Mouse (Mus musculus) megakaryocyte progenitor cell, adult 5-6 weeks (primary cell): ENCODE measurements at regions not wholly inside any gene's neighbourhood (a gene's known extent, or its start where the extent isn't known, plus 50 kb on each side); places are given as distances from the start of the nearest gene placed in this dataset.

Experiments used
- ATAC-seq: replicated peaks from 2 replicates; pipeline ENCODE4 v1.8.0; 2016; ENCODE audit warnings: mild to moderate bottlenecking, moderate TSS enrichment, inconsistent platforms; ENCODE audit not compliant: poor library complexity

DNA sequence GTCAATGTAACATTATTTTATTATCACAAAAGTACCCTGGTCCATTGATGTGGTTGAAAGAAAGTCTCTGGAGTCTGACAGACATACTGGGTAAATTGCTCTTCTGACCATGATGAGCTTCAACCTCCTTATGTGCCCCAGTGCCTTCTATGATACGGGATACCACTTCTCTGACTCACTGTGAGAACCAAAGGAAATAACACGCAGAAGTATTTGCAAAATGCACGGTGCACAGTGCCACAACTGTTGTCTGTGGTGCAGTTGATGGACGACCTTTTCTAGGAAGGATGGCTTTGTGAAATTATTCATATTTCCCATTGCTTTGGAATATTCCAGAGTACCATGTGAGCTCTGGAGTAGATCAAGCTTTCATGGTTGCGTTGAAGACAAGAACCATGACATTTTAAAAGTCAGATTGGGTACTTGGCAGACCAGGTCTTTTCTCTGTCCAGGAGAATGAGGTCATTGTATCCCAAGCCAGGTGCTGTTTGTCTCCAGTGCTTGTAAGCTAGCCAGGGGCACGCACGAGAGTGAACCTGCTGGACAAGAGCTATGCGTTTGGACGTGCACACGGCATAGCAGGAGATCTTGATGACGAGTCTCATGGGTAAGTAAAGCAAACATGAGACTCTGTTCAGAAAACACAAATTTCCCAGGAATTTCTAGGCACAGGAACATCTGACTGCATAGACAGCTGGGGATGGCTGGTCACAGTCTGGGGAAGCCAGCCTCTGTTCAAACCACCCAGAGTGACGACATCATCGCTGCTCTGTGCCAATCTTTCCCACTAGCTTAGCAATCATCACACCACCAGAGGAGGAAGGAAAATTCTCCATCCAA is 74.0 kb upstream of the 1700024P04Rik start:
- peak; percentile 88 for ATAC-seq

DNA sequence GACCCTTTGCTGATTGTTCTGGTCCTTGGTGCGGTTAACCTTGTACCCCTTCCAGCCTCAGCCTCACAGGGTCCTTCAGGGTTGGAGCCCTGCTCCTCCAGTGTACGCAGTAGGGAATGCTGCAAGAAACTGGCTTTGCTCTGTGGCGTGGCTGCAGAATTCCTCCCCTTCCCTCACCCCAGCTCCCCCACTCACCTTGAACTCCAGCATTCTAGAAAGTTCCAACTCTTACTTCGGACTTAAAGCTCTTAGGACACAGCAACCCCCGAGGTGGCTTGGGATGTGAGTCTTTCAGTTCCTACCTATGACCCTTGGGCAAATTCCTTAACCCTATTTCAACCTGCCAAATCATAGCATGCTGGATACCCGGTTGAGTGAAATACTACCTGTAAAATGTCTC is 73.3 kb upstream of the 1700024P04Rik start:
- ATAC-seq: no peak

DNA sequence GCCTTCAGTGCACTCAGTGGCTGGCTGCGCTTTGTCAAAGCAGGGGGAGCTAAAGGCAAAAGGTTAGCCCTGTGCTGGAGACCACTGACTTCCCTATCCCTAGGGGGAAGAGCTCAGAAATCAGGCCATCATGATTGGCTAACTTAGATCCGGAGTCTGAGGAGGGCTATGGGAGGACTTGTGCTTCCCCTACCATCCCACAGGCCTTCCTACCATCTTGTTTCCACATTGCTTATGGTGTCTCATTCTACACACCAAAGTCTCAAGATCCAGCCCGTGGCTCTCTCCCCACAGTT is 72.9 kb upstream of the 1700024P04Rik start:
- peak; percentile 88 for ATAC-seq

DNA sequence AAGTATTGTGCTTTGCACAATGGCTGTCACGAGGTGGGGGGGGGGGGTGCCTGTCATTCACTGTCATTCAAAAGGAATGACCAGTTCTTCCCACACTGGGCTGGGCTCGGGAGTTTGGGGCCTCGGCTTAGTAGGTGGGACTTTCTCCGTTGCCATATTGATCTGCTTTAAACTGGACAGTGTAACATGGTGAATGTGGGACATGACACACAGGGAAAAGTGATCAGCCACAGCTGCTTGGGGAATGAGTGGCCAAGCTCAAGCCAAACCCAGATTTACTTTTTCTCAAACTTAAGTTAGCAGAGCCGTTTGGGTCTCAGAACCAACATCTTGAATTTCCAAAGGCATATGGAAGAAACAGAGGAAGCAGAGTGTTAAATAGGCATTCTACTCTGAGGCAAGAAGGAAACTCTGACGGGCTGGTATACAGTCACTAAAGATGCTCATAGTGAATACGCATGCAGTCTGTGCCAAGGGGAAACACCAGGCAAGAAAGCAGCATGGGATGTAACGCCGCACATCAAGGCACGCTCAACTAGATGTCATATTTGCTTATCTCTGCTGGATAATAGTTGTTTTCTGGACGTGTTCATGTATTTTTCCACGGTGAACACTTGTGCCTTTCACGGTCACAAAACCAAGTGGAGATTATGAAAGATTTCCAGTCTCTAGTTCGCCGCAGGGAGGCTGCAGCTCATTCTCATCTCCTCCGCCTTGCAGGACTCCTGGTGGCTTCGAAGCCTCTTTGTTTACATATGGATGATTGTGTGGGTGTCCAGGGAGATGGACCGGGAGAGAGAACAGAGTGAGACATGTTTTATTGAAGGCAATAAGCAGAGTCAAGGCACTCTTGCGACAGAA is 72.3 kb upstream of the 1700024P04Rik start:
- no peak for ATAC-seq

DNA sequence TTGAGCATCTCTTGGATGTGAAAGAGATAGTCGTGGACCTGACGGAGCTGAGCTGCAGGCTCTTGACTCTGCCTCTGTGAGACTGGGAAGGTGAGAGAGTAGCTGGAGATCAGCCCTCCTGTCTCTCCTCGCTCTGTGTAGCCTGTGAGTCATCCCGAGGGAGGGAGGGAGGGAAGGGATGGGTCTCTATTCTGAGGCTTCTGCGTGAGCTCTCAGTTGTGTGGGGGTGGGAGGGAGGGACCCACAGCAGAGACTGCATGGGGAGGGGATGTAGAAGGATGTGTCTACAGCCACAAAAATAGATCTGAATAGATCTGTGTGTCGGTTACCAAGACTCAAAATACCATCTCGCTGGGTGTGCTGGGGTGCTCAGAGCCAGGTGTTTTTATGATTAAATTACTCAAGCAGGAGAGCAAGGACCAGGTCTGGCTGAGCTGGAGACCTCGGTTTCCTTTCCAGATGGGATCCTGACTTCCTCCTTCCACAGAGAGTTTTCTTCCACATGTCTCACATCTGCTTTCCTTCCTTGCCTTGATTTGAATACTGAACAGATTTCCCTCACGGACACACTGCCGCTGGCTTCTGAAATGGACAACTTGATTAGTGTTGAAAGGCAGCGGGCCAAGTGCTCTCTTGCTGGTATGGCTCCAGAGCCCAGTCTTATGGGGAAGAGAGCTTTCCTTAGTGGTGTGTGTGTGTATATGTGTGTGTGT is 71.4 kb upstream of the 1700024P04Rik start:
- ATAC-seq: no peak

DNA sequence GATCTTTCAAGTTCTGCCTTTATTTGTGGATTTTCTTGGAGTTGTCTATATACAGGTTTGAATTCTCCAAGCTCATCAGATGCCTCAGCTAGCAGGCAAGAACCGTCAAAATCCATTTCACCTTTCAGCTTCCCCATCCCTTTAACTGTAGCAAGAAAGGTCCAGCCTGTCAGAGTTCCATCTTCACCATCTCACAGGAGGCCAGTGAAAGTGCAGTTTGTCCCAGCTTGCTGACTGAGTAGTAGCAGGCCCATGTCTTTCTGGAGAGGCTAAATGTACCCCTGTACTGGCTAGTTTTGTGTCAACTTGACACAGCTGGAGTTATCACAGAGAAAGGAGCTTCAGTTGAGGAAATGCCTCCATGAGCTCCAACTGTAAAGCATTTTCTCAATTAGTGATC is 67.7 kb upstream of the 1700024P04Rik start:
- no peak for ATAC-seq

DNA sequence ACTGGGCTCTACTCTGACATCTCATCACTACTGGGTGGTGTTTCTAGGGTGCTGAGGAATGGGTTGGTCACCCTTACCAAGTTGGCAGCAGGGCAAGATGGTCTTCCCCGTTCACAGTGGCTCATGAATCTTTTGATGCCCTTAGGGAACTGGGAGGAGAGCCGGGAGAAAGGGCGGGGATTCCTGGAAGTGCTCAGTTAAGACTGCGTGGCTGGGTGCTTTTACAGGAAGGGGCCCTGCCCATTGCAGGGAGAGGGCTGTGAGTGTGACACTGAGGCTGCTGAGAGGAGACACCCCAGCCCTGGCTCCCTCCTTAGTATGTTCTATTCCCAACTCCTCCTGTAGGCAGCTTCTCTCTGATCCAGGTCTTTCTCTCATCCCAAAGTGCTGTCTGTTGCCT is 65.3 kb upstream of the 1700024P04Rik start:
- ATAC-seq: no peak

DNA sequence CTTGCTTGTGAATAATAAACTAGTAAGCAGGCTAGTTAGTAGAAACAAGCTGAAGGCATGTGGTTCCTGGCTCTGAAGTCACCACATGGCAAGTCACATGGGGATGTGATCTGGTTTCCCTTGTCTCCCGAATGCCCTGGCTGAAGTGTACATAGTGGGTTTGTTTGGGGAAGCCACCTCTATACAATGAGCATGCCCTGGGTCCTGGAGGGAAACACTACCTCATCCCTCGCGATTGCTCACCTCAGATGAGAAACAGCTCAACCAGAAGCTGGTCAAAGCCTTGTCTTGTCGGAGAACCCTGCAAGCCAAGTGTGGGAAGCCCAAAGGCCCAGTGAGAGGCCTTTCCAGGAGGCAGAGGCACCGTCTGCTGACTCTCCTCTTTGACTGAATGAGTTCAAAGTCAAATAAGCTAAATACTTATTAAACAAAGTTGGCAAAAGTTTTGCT is 64.3 kb upstream of the 1700024P04Rik start:
- ATAC-seq: no peak

DNA sequence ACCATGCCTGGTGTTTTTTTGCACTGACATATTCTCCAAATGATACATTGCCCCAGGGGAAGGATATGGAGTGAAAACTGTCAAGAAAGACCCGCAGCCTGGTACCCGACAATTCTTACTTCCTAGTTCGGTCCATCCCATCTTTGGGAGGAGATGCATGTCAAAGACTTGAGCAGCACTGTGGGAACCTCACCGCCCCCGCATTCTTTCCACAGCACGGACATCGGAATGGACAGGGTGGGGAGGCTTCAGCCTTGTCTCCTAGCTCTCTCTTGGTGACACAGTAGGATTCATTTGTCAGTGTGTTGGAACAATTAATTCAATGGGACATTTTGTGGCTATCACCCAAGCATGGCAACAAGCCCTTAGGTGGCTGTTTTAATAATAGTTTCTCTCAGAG is 62.9 kb upstream of the 1700024P04Rik start:
- ATAC-seq: no peak

DNA sequence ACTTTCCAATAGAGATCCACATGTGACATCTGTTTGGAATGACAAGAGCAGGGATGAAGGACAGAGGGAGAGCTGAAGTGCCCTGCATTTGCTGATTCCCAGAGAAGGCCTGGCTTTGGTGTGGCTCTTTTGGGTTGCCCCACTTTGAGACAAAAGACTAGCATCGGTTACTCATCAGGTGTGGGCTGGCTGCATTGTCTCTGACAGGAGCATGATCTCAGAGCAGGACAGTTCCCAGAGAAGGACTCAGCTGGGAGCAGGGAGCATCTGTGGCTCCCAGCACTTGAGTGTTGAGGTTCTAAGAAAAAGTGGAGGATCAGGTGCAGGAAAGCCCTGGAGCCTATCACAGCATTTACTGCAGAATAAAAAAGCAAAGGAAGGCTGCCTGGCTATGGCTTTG is 62.4 kb upstream of the 1700024P04Rik start:
- no peak for ATAC-seq

DNA sequence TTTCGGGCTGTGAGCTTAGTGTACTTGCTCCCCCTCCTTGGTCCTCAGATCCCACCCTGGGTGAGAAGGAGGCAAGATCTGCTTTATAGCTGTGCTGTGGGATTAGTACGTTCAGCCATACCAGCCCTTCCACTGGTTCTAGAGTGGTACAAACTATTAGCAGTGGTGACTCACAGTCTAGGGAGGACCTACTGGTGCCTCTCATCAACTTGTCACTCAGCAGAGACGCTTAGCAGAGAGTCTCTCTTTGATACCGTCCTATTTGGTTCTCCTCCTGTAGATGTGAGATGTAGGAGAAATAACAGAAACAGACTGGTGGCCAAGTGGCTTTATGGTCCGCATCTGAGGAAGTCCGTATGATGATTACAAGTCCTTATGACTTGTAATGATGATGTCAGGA is 57.7 kb upstream of the 1700024P04Rik start:
- ATAC-seq: no peak

DNA sequence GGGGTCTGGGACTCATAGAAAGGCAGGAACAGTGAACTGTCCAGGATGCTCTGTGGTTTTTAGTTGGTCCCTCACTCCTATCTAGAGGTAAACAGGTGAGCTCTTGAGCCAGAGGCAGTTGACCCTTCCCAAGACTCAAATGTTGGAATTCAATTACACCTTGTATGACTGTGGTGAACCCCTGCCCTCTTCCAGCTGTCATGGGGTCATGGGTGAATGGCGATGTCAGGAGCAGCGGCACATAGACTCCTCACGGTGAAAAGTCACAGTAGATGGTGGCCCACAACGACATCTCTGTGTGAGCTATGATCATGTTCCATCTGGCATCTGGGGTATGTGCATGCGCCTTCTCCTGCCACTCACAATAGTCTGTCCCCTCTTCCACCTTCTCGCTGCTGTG is 56.9 kb upstream of the 1700024P04Rik start:
- ATAC-seq: no peak

DNA sequence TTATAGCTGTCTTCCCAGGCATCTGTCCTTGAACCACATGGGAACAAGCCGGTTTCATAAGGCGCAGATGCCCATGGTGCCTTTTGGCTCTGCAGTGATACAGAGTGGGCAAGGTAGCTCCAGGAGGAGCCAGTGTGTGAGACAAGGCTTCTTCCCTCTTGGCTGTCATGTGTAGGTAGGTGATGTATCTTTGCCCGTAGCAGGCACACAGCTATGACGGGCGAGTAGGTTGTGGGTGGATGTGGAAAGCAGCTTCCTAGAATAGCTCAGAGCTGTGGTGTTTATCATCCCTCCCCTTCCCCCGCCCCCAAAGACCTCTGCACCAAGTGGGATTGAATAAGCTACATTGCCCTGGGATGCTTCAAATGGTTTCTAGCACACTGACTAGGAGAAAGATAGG is 56.5 kb upstream of the 1700024P04Rik start:
- no peak for ATAC-seq

DNA sequence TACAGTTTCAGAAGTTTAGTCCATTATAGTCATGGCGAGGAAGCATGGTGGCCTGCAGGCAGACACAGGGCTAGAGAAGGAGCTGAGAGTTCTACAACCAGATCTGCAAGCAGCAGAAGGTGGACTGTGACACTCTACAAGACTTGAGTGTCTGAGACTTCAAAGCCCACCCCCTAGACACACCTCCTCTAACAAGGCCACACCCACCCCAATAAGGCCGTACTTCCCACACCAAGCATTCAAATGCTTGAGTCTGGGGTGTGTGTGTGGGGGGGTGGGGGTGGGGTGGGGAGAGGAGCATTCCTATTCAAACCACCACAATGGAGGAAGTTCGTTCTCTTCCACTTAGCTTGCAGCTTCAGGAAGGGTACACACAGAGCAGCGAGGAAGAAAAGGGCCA is 55.8 kb upstream of the 1700024P04Rik start:
- no peak for ATAC-seq

DNA sequence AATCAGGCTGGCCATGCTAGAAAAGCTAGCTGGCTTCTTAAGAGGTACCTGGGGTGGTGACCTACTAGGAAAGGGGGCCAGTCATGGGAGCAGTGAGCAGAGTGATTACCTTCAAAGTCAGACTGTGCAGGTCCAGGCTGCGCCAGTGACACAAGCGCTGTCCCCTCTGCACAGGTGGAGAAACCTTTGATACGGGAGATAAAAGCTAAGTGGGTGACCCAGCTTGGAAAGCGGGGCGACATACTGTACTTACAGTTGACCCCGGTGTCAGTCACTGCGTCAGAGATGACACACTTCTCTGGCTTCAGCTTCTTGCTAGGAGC is 54.7 kb upstream of the 1700024P04Rik start:
- no peak for ATAC-seq

DNA sequence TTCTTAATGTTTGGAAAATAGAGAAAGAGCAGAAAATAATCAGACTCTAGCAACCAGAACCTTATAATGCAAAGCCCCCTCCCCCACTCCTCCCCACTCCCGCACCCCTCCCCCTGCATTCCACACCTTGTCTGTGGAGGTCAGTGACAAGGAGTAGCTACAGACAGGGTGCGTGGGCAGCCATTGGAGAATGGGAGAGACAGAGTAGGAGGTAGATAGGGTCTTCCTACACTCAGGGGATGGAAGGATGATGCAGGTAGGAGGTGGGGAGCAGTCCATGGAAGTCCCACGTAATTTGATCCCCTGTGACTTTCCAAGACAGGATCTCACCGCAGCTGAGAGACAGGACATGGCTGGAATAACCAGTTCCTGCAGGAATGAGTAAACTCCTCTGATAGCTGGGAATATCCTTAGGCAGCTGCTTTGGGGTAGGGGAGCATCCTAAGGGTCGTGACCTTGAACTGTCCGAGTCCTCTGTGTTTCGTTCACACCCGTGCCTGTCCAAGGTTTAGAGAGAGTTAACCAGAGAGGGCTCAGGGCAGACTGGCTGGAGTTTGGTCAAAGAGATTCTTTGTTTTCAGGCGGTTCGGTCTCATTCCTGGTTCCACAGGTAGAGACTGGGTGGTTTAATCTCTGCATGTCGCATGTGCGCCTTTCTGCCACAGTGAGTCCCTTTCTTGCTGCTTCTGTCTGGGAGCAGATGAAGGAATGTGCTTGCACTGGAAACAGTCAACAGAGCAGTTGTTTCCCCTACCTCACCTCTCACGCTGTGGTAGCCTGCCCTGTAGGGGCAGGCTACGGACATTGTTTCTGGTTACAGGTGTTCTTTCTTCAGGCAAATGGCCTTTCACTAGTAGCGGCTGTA is 54.1 kb upstream of the 1700024P04Rik start:
- no peak for ATAC-seq

DNA sequence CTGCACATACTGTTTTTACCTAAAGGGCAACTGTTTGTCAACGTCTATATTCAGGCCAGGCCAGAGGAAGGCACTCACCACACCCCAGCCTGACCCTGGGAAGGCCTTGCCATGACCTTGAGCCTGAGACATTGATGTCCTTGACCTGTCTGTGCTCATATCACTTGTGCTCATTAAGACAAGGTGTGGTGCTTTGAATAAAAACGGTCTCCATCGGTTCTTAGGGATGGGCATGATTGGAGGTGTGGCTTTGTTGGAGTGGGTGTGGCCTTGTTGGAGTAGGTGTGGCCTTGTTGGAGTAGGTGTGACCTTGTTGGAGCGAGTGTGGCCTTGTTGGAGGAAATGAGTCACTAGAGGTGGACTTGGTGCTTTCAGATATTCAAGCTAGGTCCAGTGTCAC is 52.8 kb upstream of the 1700024P04Rik start:
- no peak for ATAC-seq
